Mouse (Mus musculus) heart, adult 2 months (tissue): ENCODE results near the gene Sh3gl1. TPM values are rescaled to one million over a fixed set of nuclear protein-coding genes. Genes with fewer than 3 reads are reported as not detected.

Experiments used
- DNase-seq, 2 experiments: peaks; one replicate each; pipeline ENCODE4 v3.0.0; 2021
- H3K27ac ChIP-seq: fragments of 200-600 bp; 2 replicates; pipeline ENCODE4 v1.8.1; 2022
- H3K27me3 ChIP-seq: fragments of 200-500 bp; 2 replicates; pipeline ENCODE4 v1.6.1; 2012; ENCODE audit warnings: mild to moderate bottlenecking, low read length, inconsistent platforms, mixed read lengths; ENCODE audit not compliant: control insufficient read depth, insufficient read depth
- H3K36me3 ChIP-seq: fragments of 200-500 bp; 2 replicates; pipeline ENCODE4 v1.6.1; 2012; ENCODE audit warnings: low read length, inconsistent platforms; ENCODE audit not compliant: control insufficient read depth, insufficient read depth
- H3K4me1 ChIP-seq: fragments of 200-500 bp; 2 replicates; pipeline ENCODE4 v1.6.1; 2011; ENCODE audit warnings: low read length; ENCODE audit not compliant: control insufficient read depth, insufficient read depth
- H3K4me3 ChIP-seq: fragments of 200-600 bp; 2 replicates; pipeline ENCODE4 v1.8.1; 2022
- H3K79me2 ChIP-seq: fragments of 200-500 bp; replicated peaks from 2 replicates; pipeline ENCODE4 v1.6.1; 2012; ENCODE audit warnings: mild to moderate bottlenecking, inconsistent platforms, low read length, moderate library complexity, mixed read lengths; ENCODE audit not compliant: control insufficient read depth, insufficient read depth
- H3K9ac ChIP-seq: fragments of 200-500 bp; 2 replicates; pipeline ENCODE4 v1.6.1; 2012; ENCODE audit warnings: low read depth, mild to moderate bottlenecking, control low read depth, inconsistent platforms, low read length, mixed read lengths
- CTCF ChIP-seq: fragments of 200-600 bp; IDR thresholded peaks from 2 replicates; pipeline ENCODE4 v1.8.1; 2022; ENCODE audit warnings: antibody characterized with exemption, mild to moderate bottlenecking, moderate library complexity
- EP300 ChIP-seq: fragments of 200-500 bp; IDR thresholded peaks from 2 replicates; pipeline ENCODE4 v1.6.1; 2011; ENCODE audit warnings: low read depth, low read length, control low read depth; ENCODE audit not compliant: insufficient read depth
- POLR2A ChIP-seq: fragments of 200-500 bp; IDR thresholded peaks from 2 replicates; pipeline ENCODE4 v1.6.1; 2011; ENCODE audit warnings: mild to moderate bottlenecking, low read depth, low read length, control low read depth; ENCODE audit not compliant: insufficient read depth
- WGBS: fragments of 180-500 bp; shearing (Covaris S2); methylation state at CpG from one replicate; pipeline ENCODE4 v1.1.7; 2018; 5-methylcytosine and 5-hydroxymethylcytosine counted together
- intact Hi-C: fragments of 180-260 bp; cut with DNase I; formaldehyde crosslinking; loops from one replicate; pipeline ENCODE4 v1.15.1; 2025
- polyA plus RNA-seq: library from polyadenylated mRNA; depleted of rRNA; stranded (reverse); fragments of >200 nt; gene quantifications from 2 replicates; pipeline ENCODE4 v1.2.3, GENCODE M21; 2012; rRNA removed
- total RNA-seq, 2 experiments: library from RNA; stranded (reverse); gene quantifications; 2 replicates each; pipeline ENCODE4 v1.2.3; 2021

Sh3gl1 gene
- total and polyA plus RNA-seq, 3 experiments = 13.6 to 27.4 (median 14.3) TPM

DNA sequence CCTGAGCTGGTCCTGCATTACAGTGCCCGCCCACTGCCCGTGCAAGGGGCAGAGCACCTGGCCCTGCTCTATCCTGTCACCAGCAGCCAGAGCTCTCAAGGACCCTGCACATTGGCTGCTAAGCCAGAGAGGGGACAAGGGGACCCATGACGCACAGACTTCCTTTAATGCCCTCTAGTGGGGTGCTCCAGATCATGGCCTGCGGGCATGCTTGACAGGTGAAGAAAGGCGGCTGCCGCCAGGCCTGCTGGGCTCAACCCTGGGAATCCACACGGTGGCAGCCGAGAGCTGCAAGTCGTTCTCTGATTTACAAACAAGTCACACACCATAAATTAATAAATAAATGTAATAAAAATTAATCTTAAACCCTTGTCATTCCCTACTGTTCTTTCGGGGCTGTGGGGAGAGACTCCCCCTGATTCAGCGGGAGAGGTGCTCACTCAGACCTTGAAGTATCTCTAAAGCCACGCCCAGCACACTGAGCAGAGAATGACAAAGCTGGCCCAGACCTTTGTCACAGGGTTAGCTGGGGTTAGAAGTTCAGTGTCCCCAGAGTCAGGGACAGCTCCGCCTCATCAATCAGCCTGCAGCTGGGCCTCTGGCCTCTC is 60.1 kb downstream of the Sh3gl1 start:
- 17% methylated on average over 13 of the region's 13 CpGs for WGBS
- Histone ChIP-seq H3K9ac (no peak overlapping the region), H3K36me3 (no peaks in the 10 kb centered on the region), H3K4me3 (no peak overlapping the region), H3K27me3 (no peaks in the 10 kb centered on the region), H3K27ac (no peak overlapping the region), H3K4me1 (no peaks in the 10 kb centered on the region), H3K79me2 (no peaks in the 10 kb centered on the region)
- TF ChIP-seq CTCF (peak; percentile 99; the same call in 1 of the 2 replicates), POLR2A (no peak), EP300 (peak; percentile 15; the same call in 1 of the 2 replicates)
- peak; percentile 75 to 85 for DNase-seq
- intact Hi-C loops = loop anchor here (1.0 kb wide), 1 partner anchor 34 kb away; no protein-coding TSS in a partner anchor

DNA sequence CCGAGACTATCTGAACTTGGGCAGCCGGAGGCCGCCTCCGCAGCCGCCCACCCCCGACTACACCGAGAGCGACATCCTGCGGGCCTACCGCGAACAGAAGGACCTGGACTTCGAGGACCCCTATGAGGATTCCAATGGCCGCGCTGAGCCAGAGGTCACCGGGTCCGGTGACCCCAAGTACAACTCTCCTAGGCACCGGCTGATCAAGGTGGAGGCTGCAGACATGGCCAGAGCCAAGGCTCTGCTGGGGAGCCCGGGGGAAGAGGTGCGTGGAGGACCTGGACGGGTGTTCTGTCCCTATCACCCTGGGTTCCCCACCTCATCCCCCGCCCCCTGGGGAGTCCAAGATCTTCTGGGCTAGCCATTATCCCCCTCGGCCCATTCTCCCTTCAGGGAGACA is 65.0 kb downstream of the Sh3gl1 start:
- WGBS = 48% methylated on average over 22 of the region's 22 CpGs
- no peak for DNase-seq
- intact Hi-C loops = no loop called here
- no peak for TF ChIP-seq POLR2A
- TF ChIP-seq EP300 = no peak
- H3K4me3 ChIP-seq = no peak overlapping the region
- peaks cover 2% of the 10 kb centered on the region; the same call in 1 of the 2 replicates for H3K27me3 ChIP-seq
- no peak overlapping the region for H3K27ac ChIP-seq
- no peaks in the 10 kb centered on the region for H3K79me2 ChIP-seq
- peaks cover 2% of the 10 kb centered on the region for H3K4me1 ChIP-seq
- H3K36me3 ChIP-seq = no peaks in the 10 kb centered on the region
- H3K9ac ChIP-seq = no peak overlapping the region

DNA sequence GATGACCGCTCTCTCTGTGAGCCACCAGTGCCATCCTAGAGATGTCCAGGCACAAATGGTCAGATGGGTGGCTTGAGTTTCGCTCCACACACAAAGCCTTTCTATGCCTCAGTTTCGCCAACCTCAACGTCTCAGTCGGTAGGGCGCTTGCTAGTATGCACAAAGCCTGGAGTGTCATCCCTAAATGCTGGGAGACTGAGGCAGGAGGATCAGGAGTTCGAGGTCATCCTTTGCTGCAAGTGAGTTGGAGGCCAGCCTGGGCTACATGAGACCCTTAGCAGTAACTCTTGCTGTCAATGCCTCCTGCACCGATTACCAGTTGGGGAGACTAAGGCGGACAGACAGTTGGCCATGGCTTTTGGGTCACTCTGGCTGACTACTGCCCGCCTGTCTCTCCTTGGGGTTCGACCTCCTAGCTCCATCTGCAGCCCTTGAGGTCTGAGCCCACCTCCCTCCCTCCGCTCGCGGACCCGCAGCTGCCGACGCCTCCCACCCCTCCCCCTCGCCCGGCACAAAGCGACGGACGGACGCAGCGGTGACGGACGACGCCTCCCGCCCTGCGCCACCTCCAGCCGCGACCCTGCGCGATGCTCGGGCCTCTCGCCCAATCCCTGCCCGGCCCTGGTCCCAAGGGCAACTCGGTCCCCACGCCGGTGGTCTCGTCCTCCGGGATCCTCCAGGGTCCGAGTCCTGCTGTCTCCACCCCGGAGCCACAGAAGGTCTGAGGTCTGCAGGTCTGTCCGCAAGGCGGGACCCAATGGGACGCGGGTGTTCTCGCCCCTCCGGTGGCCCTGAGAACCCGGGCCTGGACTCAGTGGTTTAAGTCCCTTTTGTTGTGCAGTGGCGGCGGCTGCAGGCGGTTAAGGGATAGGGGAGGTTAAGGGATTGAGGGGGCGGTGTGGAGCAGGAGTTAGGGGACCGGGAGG is 66.2 kb downstream of the Sh3gl1 start, which contains the start of gene Shd:
Gene Shd, plus strand, starts transcription at position 502 of the 926 bp plus-strand sequence.
- H3K9ac ChIP-seq = peak within 1 kb of the TSS; percentile 59
- 10% methylated on average over 55 of the region's 55 CpGs for WGBS
- no peak for TF ChIP-seq POLR2A
- TF ChIP-seq EP300 = no peak
- TF ChIP-seq CTCF = no peak
- peak within 1 kb of the TSS; percentile 58 for H3K4me3 ChIP-seq
- H3K27ac ChIP-seq = no peak within 1 kb of the TSS
- H3K79me2 ChIP-seq = no peaks in the 10 kb centered on the region
- no peaks in the 10 kb centered on the region for H3K36me3 ChIP-seq
- intact Hi-C loops = no loop called here
- H3K27me3 ChIP-seq = peaks cover 2% of the 10 kb centered on the region; the same call in 1 of the 2 replicates
- no peak for DNase-seq
- H3K4me1 ChIP-seq = peaks cover 2% of the 10 kb centered on the region

DNA sequence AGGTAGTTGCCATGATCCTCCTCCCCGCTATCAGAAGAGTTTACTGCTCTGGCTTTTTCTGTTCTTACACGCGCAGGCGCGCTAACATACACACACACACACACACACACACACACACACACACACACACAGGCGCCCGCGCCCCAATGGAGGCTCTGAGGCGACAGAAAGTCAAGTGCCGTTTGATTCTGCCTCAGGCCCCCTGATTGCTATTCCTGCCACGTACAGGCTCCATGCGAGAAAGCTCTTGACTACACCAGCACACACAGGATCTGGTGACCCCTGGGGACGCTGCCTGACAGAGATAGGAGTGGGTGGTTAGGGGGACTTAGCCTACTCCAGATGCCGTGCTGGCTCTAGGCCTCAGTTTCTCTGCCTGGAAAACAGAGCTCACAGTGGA is 66.9 kb downstream of the Sh3gl1 start:
- WGBS = 32% methylated on average over 14 of the region's 14 CpGs
- Histone ChIP-seq H3K79me2 (no peaks in the 10 kb centered on the region), H3K27ac (no peak overlapping the region), H3K36me3 (no peaks in the 10 kb centered on the region), H3K4me3 (no peak overlapping the region), H3K4me1 (peaks cover 2% of the 10 kb centered on the region), H3K27me3 (peaks cover 2% of the 10 kb centered on the region; the same call in 1 of the 2 replicates), H3K9ac (no peak overlapping the region)
- DNase-seq = no peak
- intact Hi-C loops = no loop called here
- TF ChIP-seq EP300 (no peak), CTCF (no peak), POLR2A (no peak)

DNA sequence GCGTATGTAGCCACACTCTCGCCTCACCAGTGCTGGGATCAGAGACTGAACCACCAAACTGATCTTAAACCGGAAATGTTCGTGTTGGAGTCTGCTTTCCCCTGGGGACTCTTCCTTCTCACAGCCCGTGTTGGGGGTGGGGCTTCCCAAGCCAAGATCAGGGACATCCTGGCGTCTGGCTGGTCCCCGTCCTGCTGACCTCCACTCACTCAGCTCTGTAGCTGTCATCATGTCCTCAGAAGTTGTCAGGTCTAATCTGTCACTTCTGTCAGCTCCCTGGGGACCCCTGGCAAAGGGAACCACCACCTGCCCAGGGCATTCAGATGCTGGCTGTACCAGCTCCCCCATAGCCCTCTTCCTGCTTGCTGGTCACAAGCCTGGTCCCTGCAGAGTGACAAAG is 68.2 kb downstream of the Sh3gl1 start:
- H3K27me3 ChIP-seq = peaks cover 2% of the 10 kb centered on the region; the same call in 1 of the 2 replicates
- no peak overlapping the region for H3K9ac ChIP-seq
- H3K4me3 ChIP-seq = no peak overlapping the region
- TF ChIP-seq POLR2A = no peak
- TF ChIP-seq EP300 = no peak
- TF ChIP-seq CTCF = no peak
- H3K4me1 ChIP-seq = peaks cover 2% of the 10 kb centered on the region
- H3K79me2 ChIP-seq = no peaks in the 10 kb centered on the region
- H3K36me3 ChIP-seq = no peaks in the 10 kb centered on the region
- DNase-seq = peak in 1 of 2 experiments; percentile 41
- intact Hi-C loops = no loop called here
- WGBS = 33% methylated on average over 7 of the region's 7 CpGs
- no peak overlapping the region for H3K27ac ChIP-seq

DNA sequence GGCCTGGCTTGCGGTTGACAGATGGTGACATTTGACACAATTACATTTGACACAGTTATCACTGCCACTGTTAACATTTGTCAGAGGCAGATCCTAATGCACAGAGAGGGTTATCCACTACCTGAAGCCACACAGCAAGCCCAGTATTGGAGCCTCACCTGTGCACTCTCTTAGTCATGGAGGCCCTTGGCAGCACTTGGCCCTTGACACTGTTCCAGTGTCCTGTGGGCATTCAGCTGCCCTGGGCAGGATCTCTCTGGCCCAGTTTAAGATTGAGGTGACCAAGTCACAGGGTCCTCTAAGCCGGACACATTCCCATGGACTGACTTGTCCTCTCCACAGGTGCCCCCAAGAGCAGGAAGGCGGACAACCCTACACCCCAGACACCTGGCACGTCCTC is 69.2 kb downstream of the Sh3gl1 start:
- H3K27ac ChIP-seq = no peak overlapping the region
- TF ChIP-seq CTCF = no peak
- no peak for TF ChIP-seq POLR2A
- no peak for TF ChIP-seq EP300
- peaks cover 2% of the 10 kb centered on the region for H3K4me1 ChIP-seq
- no peaks in the 10 kb centered on the region for H3K79me2 ChIP-seq
- no peaks in the 10 kb centered on the region for H3K36me3 ChIP-seq
- no peak overlapping the region for H3K9ac ChIP-seq
- no peak overlapping the region for H3K4me3 ChIP-seq
- H3K27me3 ChIP-seq = peaks cover 2% of the 10 kb centered on the region; the same call in 1 of the 2 replicates
- DNase-seq = no peak
- 80% methylated on average over 4 of the region's 4 CpGs for WGBS
- intact Hi-C loops = no loop called here

Other genes starting within 250 kb of the Sh3gl1 start
- 1 to 10 TPM; 4.0 to 4.2 TPM for gene Zfp119a, start 157.7 kb downstream of the Sh3gl1 start, total RNA-seq
- 0.43 and 1.0 TPM in 2 replicates for gene Zfp119a, start 157.7 kb downstream of the Sh3gl1 start, polyA plus RNA-seq
- gene Zfp959, start 144.5 kb downstream of the Sh3gl1 start, total RNA-seq = 1 to 10 TPM; 3.8 TPM
- gene Zfp959, start 144.5 kb downstream of the Sh3gl1 start, polyA plus RNA-seq = 1.4 and 2.1 TPM in 2 replicates
- 1 to 10 TPM; 2.5 to 3.9 TPM for gene Zfp119b, start 87.1 kb downstream of the Sh3gl1 start, total RNA-seq
- 0.49 and 1.2 TPM in 2 replicates for gene Zfp119b, start 87.1 kb downstream of the Sh3gl1 start, polyA plus RNA-seq
- under 1 TPM; 0.34 to 0.91 TPM for gene Ebi3, start 84.0 kb downstream of the Sh3gl1 start, total RNA-seq
- gene Ebi3, start 84.0 kb downstream of the Sh3gl1 start, polyA plus RNA-seq = 1.3 and 4.1 TPM in 2 replicates
- 1 to 10 TPM; 8.3 to 9.2 TPM for gene Yju2, start 77.5 kb downstream of the Sh3gl1 start, total RNA-seq
- gene Yju2, start 77.5 kb downstream of the Sh3gl1 start, polyA plus RNA-seq = 3.7 and 4.2 TPM in 2 replicates
- under 1 TPM; 0.63 to 0.64 TPM for gene Shd, start 66.2 kb downstream of the Sh3gl1 start, total RNA-seq
- 1.9 TPM in 2 replicates for gene Shd, start 66.2 kb downstream of the Sh3gl1 start, polyA plus RNA-seq
- gene Fsd1, start 50.1 kb downstream of the Sh3gl1 start, total RNA-seq = under 1 TPM; 0.50 to 0.61 TPM
- 0.35 and 0.76 TPM in 2 replicates for gene Fsd1, start 50.1 kb downstream of the Sh3gl1 start, polyA plus RNA-seq
- gene Stap2, start 31.1 kb downstream of the Sh3gl1 start, total RNA-seq = 10 to 100 TPM; 12.2 to 14.8 TPM
- 28.6 and 30.6 TPM in 2 replicates for gene Stap2, start 31.1 kb downstream of the Sh3gl1 start, polyA plus RNA-seq
- 10 to 100 TPM; 63.1 to 78.9 TPM for gene Mpnd, start 30.9 kb downstream of the Sh3gl1 start, total RNA-seq
- gene Mpnd, start 30.9 kb downstream of the Sh3gl1 start, polyA plus RNA-seq = 68.0 and 75.8 TPM in 2 replicates
- gene Chaf1a, start 3.8 kb upstream of the Sh3gl1 start, total RNA-seq = 1 to 10 TPM in 1 of 2 experiments, under 1 TPM in 1; 0.99 to 1.3 TPM
- gene Chaf1a, start 3.8 kb upstream of the Sh3gl1 start, polyA plus RNA-seq = 0.45 and 0.67 TPM in 2 replicates
- 10 to 100 TPM; 47.6 to 53.5 TPM for gene Ubxn6, start 38.4 kb upstream of the Sh3gl1 start, total RNA-seq
- gene Ubxn6, start 38.4 kb upstream of the Sh3gl1 start, polyA plus RNA-seq = 64.4 and 79.3 TPM in 2 replicates
- 10 to 100 TPM; 32.5 to 35.0 TPM for gene Hdgfl2, start 43.0 kb upstream of the Sh3gl1 start, total RNA-seq
- 30.2 and 31.5 TPM in 2 replicates for gene Hdgfl2, start 43.0 kb upstream of the Sh3gl1 start, polyA plus RNA-seq
- gene Plin4, start 73.2 kb upstream of the Sh3gl1 start, total RNA-seq = 100 to 1,000 TPM; 151 to 170 TPM
- gene Plin4, start 73.2 kb upstream of the Sh3gl1 start, polyA plus RNA-seq = 114 and 167 TPM in 2 replicates
- 100 to 1,000 TPM; 159 to 160 TPM for gene Plin5, start 81.0 kb upstream of the Sh3gl1 start, total RNA-seq
- 112 and 170 TPM in 2 replicates for gene Plin5, start 81.0 kb upstream of the Sh3gl1 start, polyA plus RNA-seq
- gene Lrg1, start 85.4 kb upstream of the Sh3gl1 start, total RNA-seq = 10 to 100 TPM; 57.0 to 74.6 TPM
- gene Lrg1, start 85.4 kb upstream of the Sh3gl1 start, polyA plus RNA-seq = 38.2 and 77.7 TPM in 2 replicates
- 10 to 100 TPM in 1 of 2 experiments, 1 to 10 TPM in 1; 8.9 to 12.6 TPM for gene Sema6b, start 103.7 kb upstream of the Sh3gl1 start, total RNA-seq
- gene Sema6b, start 103.7 kb upstream of the Sh3gl1 start, polyA plus RNA-seq = 5.3 and 8.6 TPM in 2 replicates
- gene Tnfaip8l1, start 125.8 kb upstream of the Sh3gl1 start, total RNA-seq = 1 to 10 TPM; 1.1 to 1.7 TPM
- 3.6 and 4.5 TPM in 2 replicates for gene Tnfaip8l1, start 125.8 kb upstream of the Sh3gl1 start, polyA plus RNA-seq
- gene Mydgf, start 147.3 kb upstream of the Sh3gl1 start, total RNA-seq = 10 to 100 TPM; 25.4 to 28.3 TPM
- gene Mydgf, start 147.3 kb upstream of the Sh3gl1 start, polyA plus RNA-seq = 26.0 and 29.1 TPM in 2 replicates
- gene Dpp9, start 182.3 kb upstream of the Sh3gl1 start, total RNA-seq = 10 to 100 TPM; 40.4 to 41.4 TPM
- 38.6 and 43.4 TPM in 2 replicates for gene Dpp9, start 182.3 kb upstream of the Sh3gl1 start, polyA plus RNA-seq
- 100 to 1,000 TPM; 108 to 124 TPM for gene Fem1a, start 220.2 kb upstream of the Sh3gl1 start, total RNA-seq
- 81.5 and 104 TPM in 2 replicates for gene Fem1a, start 220.2 kb upstream of the Sh3gl1 start, polyA plus RNA-seq
- 1 to 10 TPM; 8.0 TPM for gene Ticam1, start 240.2 kb upstream of the Sh3gl1 start, total RNA-seq
- gene Ticam1, start 240.2 kb upstream of the Sh3gl1 start, polyA plus RNA-seq = 16.8 and 18.0 TPM in 2 replicates